Mouse (Mus musculus): Measurements from ENCODE around the gene Gdf11.

Gdf11 gene
- long read RNA-seq, experiment 1, partial matches to known transcripts, result 0 of 3 reads
- long read RNA-seq, experiment 1, other reads (novel, unspliced or antisense), result 3 of 3 reads
- long read RNA-seq, experiment 2, partial matches to known transcripts, result 0 of 1 reads
- long read RNA-seq, experiment 2, other reads (novel, unspliced or antisense), result 1 of 1 reads

GRCm38 (mm10) chr10:128891296-128892094 lies at the start of gene Gdf11:
Gene Gdf11, minus strand, starts transcription at chr10:128891718.
- intact Hi-C loops (cut with DNase I), result no loop called here

GRCm38 (mm10) chr10:128940475-128941061 lies 49.0 kb upstream of the Gdf11 start:
- intact Hi-C loops (cut with DNase I), result no loop called here

GRCm38 (mm10) chr10:128938974-128939373 lies 47.5 kb upstream of the Gdf11 start:
- intact Hi-C loops (cut with DNase I), result no loop called here

- intact Hi-C loops (cut with DNase I), result no loop called here
Observed at GRCm38 (mm10) chr10:128938457-128938856, 46.9 kb upstream of the Gdf11 start.

GRCm38 (mm10) chr10:128937756-128938390 lies 46.4 kb upstream of the Gdf11 start:
- intact Hi-C loops (cut with DNase I), result no loop called here

- intact Hi-C loops (cut with DNase I), result no loop called here
Observed at GRCm38 (mm10) chr10:128935826-128936440, 44.4 kb upstream of the Gdf11 start.

- intact Hi-C loops (cut with DNase I), result no loop called here
Observed at GRCm38 (mm10) chr10:128934997-128935787, 43.7 kb upstream of the Gdf11 start.

- intact Hi-C loops (cut with DNase I), result no loop called here
Observed at GRCm38 (mm10) chr10:128933976-128934721, 42.6 kb upstream of the Gdf11 start.

- intact Hi-C loops (cut with DNase I), result no loop called here
Observed at GRCm38 (mm10) chr10:128933574-128933973, 42.1 kb upstream of the Gdf11 start, which contains the start of gene Itga7. Gene Itga7, plus strand, starts transcription at chr10:128933818.

GRCm38 (mm10) chr10:128931441-128931840 lies 39.9 kb upstream of the Gdf11 start:
- intact Hi-C loops (cut with DNase I), result no loop called here

GRCm38 (mm10) chr10:128929638-128930378 lies 38.3 kb upstream of the Gdf11 start:
- intact Hi-C loops (cut with DNase I), result no loop called here

- intact Hi-C loops (cut with DNase I), result no loop called here
Observed at GRCm38 (mm10) chr10:128928356-128928755, 36.8 kb upstream of the Gdf11 start.

- intact Hi-C loops (cut with DNase I), result no loop called here
Observed at GRCm38 (mm10) chr10:128923935-128924334, 32.4 kb upstream of the Gdf11 start, which contains the start of gene Bloc1s1. Gene Bloc1s1, minus strand, starts transcription at chr10:128924035.

GRCm38 (mm10) chr10:128923013-128923691 lies 31.6 kb upstream of the Gdf11 start:
- intact Hi-C loops (cut with DNase I), result no loop called here

- intact Hi-C loops (cut with DNase I), result no loop called here
Observed at GRCm38 (mm10) chr10:128922822-128923012, 31.2 kb upstream of the Gdf11 start, which contains the start of gene Rdh5. Gene Rdh5, minus strand, starts transcription at chr10:128922888.

GRCm38 (mm10) chr10:128921883-128922821 lies 30.6 kb upstream of the Gdf11 start:
- intact Hi-C loops (cut with DNase I), result no loop called here

GRCm38 (mm10) chr10:128921251-128921650 lies 29.7 kb upstream of the Gdf11 start:
- intact Hi-C loops (cut with DNase I), result no loop called here

GRCm38 (mm10) chr10:128920736-128921161 lies 29.2 kb upstream of the Gdf11 start:
- intact Hi-C loops (cut with DNase I), result no loop called here
